Mouse (Mus musculus) kidney, postnatal 10 days (tissue): ENCODE results near the gene Eno1.

Source experiments
- DNase-seq: peaks from one replicate; pipeline ENCODE4 v3.0.0; 2021; ENCODE audit warnings: mixed read lengths

Eno1 gene

GRCm38 (mm10) chr4:150226818-150227688, 9.5 kb upstream of the Eno1 start:
- peak; percentile 62 for DNase-seq

- no peak for DNase-seq
These were observed 7.8 kb upstream of the Eno1 start for GRCm38 (mm10) chr4:150228581-150229348.

GRCm38 (mm10) chr4:150229747-150230390, 6.7 kb upstream of the Eno1 start:
- no peak for DNase-seq

GRCm38 (mm10) chr4:150230460-150231407, 5.8 kb upstream of the Eno1 start:
- peak; percentile 72 for DNase-seq

GRCm38 (mm10) chr4:150231871-150232270, 4.7 kb upstream of the Eno1 start:
- DNase-seq = no peak

DNA sequence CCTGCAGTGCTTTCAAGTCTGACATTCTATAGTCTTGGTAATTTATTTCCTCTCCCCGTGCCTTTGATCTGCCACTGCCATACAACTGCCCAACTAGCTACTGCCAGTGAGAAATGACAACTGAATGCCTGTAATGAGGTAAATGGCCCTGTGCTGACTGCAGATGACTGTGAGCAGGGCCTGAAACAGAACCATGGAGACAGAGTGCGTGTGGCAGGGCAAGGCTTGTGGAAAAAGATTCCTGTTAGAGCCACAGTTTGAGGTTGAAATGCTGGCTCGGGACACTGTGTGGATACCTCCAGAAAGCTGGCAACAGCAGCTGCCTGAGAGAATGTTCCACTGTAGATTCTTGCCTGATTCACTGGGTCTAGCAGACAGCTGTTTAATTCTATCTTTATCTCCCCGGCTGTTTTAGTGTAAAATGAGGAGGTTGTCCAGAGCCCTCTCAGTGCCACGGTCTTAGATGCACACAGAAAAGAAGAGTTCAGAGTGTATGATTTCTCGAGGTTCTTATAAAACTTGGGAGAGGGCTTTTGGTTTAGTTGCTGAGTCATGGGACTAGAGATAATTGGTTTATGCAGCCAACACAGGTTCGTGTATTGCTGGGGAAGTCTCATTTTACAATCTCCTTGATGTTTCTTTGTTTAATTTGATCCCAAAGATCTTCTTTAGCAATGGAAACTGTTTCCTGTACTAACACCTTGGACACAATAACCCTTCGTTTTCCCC, 1.8 kb upstream of the Eno1 start:
- no peak for DNase-seq

GRCm38 (mm10) chr4:150235585-150235984, 936 bp upstream of the Eno1 start:
- no peak for DNase-seq

- DNase-seq = no peak
These were observed 490 bp upstream of the Eno1 start for GRCm38 (mm10) chr4:150236031-150236430.

GRCm38 (mm10) chr4:150237636-150238361, 1.3 kb downstream of the Eno1 start:
- peak; percentile 61 for DNase-seq

- no peak for DNase-seq
These were observed 2.0 kb downstream of the Eno1 start for GRCm38 (mm10) chr4:150238433-150239086.

DNA sequence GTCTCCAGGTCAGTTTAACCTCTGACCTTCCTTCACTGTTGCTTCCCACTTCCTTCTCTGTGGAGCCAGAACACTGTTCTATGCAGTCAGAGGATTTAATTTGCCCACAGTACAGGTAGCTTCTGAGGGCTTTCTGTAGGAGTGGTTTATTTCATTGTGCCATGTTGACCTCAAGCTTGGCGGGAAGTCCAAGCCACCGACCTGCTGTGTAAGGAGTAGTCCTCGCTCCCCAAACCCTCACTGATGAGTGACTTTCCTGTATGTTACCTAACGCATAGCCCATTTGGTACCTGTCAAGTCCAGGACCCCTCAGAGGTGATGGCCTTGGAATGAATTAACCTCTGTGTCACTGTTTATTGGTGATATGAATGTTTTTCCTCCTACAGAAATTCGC, 2.6 kb downstream of the Eno1 start:
- DNase-seq = no peak

DNA sequence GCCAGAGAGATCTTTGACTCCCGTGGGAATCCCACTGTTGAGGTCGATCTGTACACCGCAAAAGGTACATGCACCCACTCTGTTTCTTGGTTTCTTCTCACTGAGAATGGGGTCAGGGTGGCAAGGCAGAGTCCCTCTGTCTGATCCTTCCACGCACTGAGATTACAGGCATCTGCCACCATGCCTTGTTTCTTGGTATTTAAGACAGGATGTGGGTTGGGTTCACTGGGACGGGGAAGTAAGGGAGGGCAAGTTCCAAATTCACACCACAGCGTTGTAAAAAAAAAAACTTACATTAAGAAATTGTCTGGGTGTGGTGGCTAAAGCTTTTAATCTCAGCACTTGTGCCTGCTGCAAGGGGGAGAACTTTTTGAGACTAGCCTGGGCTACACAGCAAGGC, 3.0 kb downstream of the Eno1 start:
- no peak for DNase-seq

DNA sequence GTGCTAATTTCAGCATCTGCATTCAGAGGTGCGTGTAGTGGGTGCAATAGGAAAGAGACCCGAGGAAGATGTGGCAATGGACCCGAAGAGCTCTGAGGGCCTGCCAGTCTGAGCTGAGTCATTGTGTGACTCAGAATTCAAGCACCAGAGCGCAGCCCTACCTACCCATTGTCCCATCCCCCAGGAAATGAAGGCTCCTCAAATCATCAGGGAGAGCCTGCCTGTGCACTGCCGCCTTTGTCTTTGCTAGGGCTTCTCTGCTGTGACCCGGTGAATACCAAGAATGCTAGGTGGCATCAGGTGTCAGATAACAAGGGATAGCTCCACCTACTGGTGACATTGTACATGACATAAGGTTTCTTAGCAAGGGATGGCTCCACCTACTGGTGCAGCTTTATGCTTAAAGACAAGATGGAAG, 3.4 kb downstream of the Eno1 start:
- DNase-seq = peak; percentile 79

DNA sequence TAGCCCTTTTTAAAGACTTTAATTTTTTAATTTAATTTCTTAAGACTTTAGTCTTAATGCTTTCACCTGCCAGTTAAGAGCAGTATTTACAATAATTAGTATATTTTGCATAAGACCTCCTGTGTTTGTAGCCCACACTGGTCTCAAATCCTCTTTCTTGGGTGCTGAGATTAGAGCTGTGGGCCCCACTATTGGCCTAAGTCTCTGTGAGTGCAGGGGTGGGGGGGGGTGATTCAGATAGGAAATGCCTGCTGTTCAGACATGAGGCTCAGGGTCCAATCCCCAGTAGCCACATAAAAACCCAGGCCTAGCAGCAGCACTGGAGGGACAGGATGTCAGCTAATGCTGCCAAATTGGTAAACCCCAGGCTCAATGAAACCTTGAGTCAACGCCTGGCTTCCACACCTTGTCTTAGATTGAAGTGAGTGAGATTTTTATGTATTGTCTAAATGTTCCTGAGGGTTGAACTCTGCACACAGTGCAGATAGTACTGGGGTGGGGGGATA, 3.9 kb downstream of the Eno1 start:
- DNase-seq = no peak

GRCm38 (mm10) chr4:150241708-150242107, 5.2 kb downstream of the Eno1 start:
- DNase-seq = no peak

DNA sequence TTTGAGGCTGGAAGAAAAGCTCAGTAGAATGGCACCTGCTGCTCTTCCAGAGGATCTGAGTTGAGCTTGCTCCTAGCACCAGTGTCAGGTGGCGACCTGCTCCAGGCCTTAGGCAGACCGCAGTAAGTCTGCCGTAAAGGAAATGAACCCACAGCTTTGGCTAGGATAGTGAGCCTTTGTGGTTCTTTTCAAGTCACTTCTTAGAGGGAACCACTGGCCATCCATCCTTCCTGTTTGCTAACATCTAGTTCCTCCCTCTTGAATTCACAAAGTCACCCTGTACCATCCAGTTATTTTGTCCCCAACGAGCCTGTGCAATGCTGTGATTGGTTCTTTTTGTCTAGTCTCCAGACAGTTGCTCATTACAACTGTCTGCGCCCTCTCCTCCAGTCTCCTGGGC, 6.2 kb downstream of the Eno1 start:
- DNase-seq = no peak

DNA sequence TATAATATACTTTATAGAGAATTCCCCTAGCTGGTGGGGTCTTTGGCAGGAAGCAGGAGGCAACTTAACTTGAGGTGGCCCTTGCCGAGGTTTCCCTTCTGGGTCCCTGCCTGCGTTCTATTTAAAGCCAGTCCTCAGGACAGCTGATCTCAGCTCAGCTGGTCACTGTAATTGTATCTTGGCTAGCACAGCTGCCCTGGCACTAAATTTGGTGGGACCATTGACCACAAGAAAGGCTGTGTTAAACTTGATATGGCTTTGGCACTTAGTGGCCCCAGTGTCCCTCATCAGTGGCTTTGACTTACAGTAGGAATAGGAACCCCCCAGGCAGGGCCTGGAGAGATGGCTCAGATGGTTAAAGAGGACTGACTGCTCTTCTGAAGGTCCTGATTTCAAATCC, 9.4 kb downstream of the Eno1 start:
- no peak for DNase-seq

DNA sequence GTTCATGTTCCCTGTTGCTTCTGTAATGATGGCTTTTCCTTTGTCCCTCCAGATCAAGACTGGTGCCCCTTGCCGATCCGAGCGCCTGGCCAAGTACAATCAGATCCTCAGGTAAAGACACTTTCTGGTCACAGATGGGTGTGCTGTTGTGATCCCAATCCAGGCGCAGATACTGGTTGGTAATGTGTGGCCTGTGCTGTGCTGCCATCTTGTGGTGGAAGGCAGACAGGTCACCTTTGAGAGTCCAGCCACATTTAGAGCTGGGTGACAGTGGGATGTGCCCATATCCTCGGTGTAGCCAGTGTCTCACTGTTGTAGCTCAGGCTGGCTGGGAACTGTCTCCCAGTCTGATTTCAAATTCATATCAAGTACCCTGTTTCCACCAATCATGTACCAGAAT, 11.5 kb downstream of the Eno1 start:
- DNase-seq = peak; percentile 80

GRCm38 (mm10) chr4:150248917-150249316, 12.4 kb downstream of the Eno1 start:
- DNase-seq = no peak

GRCm38 (mm10) chr4:150249731-150250270, 13.3 kb downstream of the Eno1 start:
- no peak for DNase-seq
